Mouse (Mus musculus): ENCODE data around the gene Eif3i. TPM values are rescaled to one million over a fixed set of nuclear protein-coding genes. Genes with fewer than 3 reads are reported as not detected.

Eif3i gene
- total RNA-seq, 2 experiments from 2014 or later = 136 to 140 TPM

DNA sequence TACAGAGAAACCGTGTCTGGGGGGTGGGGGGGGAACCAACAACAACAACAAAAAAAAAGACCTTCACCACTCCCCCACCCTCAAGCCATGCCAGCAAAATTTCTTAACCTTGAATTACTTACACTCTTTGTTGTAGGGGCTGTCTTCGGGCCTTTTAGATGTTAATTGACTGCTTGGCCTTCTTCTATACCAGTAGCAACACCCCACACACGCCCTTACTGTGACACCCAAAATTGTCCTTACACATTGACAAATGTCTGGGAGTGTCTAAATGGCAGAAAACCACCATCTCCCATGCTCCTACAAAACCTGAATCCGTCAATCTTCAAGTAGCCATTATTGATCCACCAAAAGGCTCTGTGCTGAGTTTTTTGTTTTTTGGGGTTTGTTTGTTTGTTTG lies 56.3 kb downstream of the Eif3i start:
- DNase-seq (ENCODE audit: low spot score in 2 of 2) = no peak

DNA sequence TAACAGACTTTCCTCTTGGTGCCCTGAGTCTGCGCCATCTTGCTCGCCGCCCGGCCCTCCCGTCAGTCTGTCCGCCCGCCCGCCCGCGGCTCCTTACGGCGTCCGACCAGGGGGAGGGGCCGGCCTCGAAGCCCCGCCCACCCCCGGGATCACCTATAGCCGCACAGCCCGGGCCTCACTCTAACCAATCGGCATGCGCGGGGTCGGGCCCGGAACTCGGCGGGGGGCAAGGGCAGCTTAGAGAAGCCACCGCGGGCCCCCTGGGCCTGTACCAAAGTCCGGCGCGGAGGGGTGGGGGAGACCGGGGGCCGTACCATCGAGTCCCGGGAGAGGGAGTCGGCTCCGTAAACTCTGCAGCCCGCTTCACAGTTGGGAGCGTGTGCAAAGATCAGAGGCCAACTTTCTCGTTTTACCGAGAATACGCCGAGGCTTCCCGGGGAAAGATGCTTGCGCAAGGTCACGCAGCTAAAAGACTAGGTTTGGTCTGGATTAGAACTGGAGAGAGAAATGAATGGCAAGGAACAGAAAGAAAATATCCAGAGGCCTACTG lies 57.8 kb downstream of the Eif3i start, which contains the start of gene Hdac1:
TSS of gene Hdac1 (minus strand) at position 122 of the 550 bp plus-strand sequence.
- DNase-seq (ENCODE audit: low spot score in 2 of 2) = peak; percentile 93 to 97

Small RNA genes lying within 50 kb of the gene (microRNA-seq; reads per million reads assigned to microRNA genes)
- 0 reads per million in 2 experiments for gene Mir8119

Other genes starting within 250 kb of the Eif3i start
- 1 to 10 TPM; 7.8 to 8.0 TPM for gene Zbtb8a, start 222.5 kb downstream of the Eif3i start, total RNA-seq (2021)
- 1 to 10 TPM; 4.4 to 5.1 TPM for gene Zbtb8b, start 159.8 kb downstream of the Eif3i start, total RNA-seq (2021)
- gene Bsdc1, start 139.1 kb downstream of the Eif3i start, total RNA-seq (2021) = 10 to 100 TPM; 41.4 to 46.9 TPM
- gene Tssk3, start 109.6 kb downstream of the Eif3i start, total RNA-seq (2021) = under 1 TPM; 0.37 to 0.51 TPM
- 1 to 10 TPM; 1.0 to 2.0 TPM for gene Fam229a, start 109.5 kb downstream of the Eif3i start, total RNA-seq (2021)
- gene Marcksl1, start 87.1 kb downstream of the Eif3i start, total RNA-seq (2021) = 100 to 1,000 TPM; 713 to 734 TPM
- 10 to 100 TPM; 40.5 to 40.9 TPM for gene Hdac1, start 57.9 kb downstream of the Eif3i start, total RNA-seq (2021)
- gene Lck, start 27.0 kb downstream of the Eif3i start, total RNA-seq (2021) = 1 to 10 TPM; 9.1 to 9.3 TPM
- not detected for gene Fam167b, start 22.1 kb downstream of the Eif3i start, total RNA-seq (2021)
- gene Tmem234, start within 50 bp of the Eif3i start, total RNA-seq (2021) = 10 to 100 TPM; 95.6 to 99.1 TPM
- gene Dcdc2b, start 13.6 kb upstream of the Eif3i start, total RNA-seq (2021) = 1 to 10 TPM; 3.1 to 5.3 TPM
- 10 to 100 TPM; 27.5 to 27.6 TPM for gene Iqcc, start 18.5 kb upstream of the Eif3i start, total RNA-seq (2021)
- 100 to 1,000 TPM; 123 to 140 TPM for gene Ccdc28b, start 23.3 kb upstream of the Eif3i start, total RNA-seq (2021)
- 10 to 100 TPM; 41.4 to 46.8 TPM for gene Txlna, start 40.4 kb upstream of the Eif3i start, total RNA-seq (2021)
- 10 to 100 TPM; 74.7 to 90.0 TPM for gene Kpna6, start 72.1 kb upstream of the Eif3i start, total RNA-seq (2021)
- gene Tmem39b, start 96.2 kb upstream of the Eif3i start, total RNA-seq (2021) = 10 to 100 TPM; 13.0 to 13.1 TPM
- 100 to 1,000 TPM in 1 of 2 experiments, 10 to 100 TPM in 1; 99.3 to 108 TPM for gene Khdrbs1, start 141.7 kb upstream of the Eif3i start, total RNA-seq (2021)
- 100 to 1,000 TPM; 125 to 136 TPM for gene Ptp4a2, start 210.6 kb upstream of the Eif3i start, total RNA-seq (2021)